Mouse (Mus musculus) thymus, adult 2 months (tissue): Measurements from ENCODE around the gene Cdh23.

Experiments used
- CTCF ChIP-seq: fragments of 200-500 bp; IDR thresholded peaks from 2 replicates; pipeline ENCODE4 v1.5.1; 2012; ENCODE audit warnings: mild to moderate bottlenecking, control low read depth, low read length, moderate library complexity, borderline replicate concordance; ENCODE audit not compliant: control insufficient read depth, poor library complexity, insufficient read depth; ENCODE audit errors: extremely low read depth
- POLR2A ChIP-seq: fragments of 200-500 bp; IDR thresholded peaks from 2 replicates; pipeline ENCODE4 v1.6.1; 2012; ENCODE audit warnings: mild to moderate bottlenecking, low read length, control low read depth, moderate library complexity; ENCODE audit not compliant: control insufficient read depth, poor library complexity, insufficient read depth; ENCODE audit errors: extremely low read depth

DNA sequence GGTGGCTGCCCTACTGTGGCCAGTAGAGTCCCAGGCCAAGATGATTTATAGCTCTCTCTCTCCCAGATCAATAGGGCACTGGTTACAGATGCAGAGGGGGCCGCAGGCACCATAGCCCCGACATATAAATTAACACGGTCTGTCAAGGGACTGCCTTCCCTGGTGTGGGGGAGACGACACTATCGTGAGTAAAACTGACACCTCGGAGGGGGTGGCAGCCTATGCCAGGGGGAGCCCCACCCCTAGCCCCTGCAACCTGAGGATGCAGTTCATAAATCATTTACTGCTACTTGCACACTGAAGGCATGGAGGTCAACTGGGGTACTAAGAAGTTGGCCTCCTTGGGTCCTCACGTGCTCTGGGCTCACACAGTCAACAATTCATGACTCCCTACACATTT lies 106.0 kb downstream of the Cdh23 start:
- TF ChIP-seq CTCF (no peak), POLR2A (no peak)
